Mouse (Mus musculus) cerebellum, postnatal 25 days (tissue): ENCODE measurements around the gene Trib3.

Experiments
- DNase-seq, 2 experiments: peaks; one replicate each; pipeline ENCODE4 v3.0.0; 2021; ENCODE audit warnings: mixed read lengths in 2 of 2

The Trib3 gene

GRCm38 (mm10) chr2:152346776-152347465, 3.1 kb upstream of the Trib3 start:
- DNase-seq = no peak

GRCm38 (mm10) chr2:152345393-152345792, 1.6 kb upstream of the Trib3 start:
- no peak for DNase-seq

GRCm38 (mm10) chr2:152344909-152345308, 1.1 kb upstream of the Trib3 start:
- no peak for DNase-seq

GRCm38 (mm10) chr2:152344361-152344760, 529 bp upstream of the Trib3 start:
- DNase-seq = no peak

- DNase-seq = peak; percentile 73 to 82
Observed at GRCm38 (mm10) chr2:152339631-152340179, 4.1 kb downstream of the Trib3 start.

GRCm38 (mm10) chr2:152338319-152338718, 5.5 kb downstream of the Trib3 start:
- DNase-seq = no peak

GRCm38 (mm10) chr2:152337591-152338212, 6.1 kb downstream of the Trib3 start:
- no peak for DNase-seq

- DNase-seq = peak; percentile 35 to 57
Observed at GRCm38 (mm10) chr2:152336856-152337255, 7.0 kb downstream of the Trib3 start.

GRCm38 (mm10) chr2:152335289-152335820, 8.5 kb downstream of the Trib3 start:
- DNase-seq = no peak

GRCm38 (mm10) chr2:152333345-152334006, 10.4 kb downstream of the Trib3 start:
- DNase-seq = no peak

- peak; percentile 92 to 95 for DNase-seq
Observed at GRCm38 (mm10) chr2:152332101-152332825, 11.6 kb downstream of the Trib3 start, which contains the start of gene Rbck1. Rbck1 (minus strand) TSS chr2:152332653.

GRCm38 (mm10) chr2:152330858-152331423, 12.9 kb downstream of the Trib3 start:
- no peak for DNase-seq

- no peak for DNase-seq
Observed at GRCm38 (mm10) chr2:152327980-152328379, 15.9 kb downstream of the Trib3 start.

GRCm38 (mm10) chr2:152326654-152327053, 17.2 kb downstream of the Trib3 start:
- DNase-seq = no peak

- no peak for DNase-seq
Observed at GRCm38 (mm10) chr2:152326157-152326556, 17.7 kb downstream of the Trib3 start.

GRCm38 (mm10) chr2:152324842-152325241, 19.0 kb downstream of the Trib3 start:
- DNase-seq = no peak

GRCm38 (mm10) chr2:152323971-152324370, 19.9 kb downstream of the Trib3 start:
- DNase-seq = peak; percentile 75 to 83

GRCm38 (mm10) chr2:152322198-152322597, 21.6 kb downstream of the Trib3 start:
- DNase-seq = no peak

GRCm38 (mm10) chr2:152321558-152321957, 22.3 kb downstream of the Trib3 start:
- no peak for DNase-seq

- no peak for DNase-seq
Observed at GRCm38 (mm10) chr2:152317054-152317453, 26.8 kb downstream of the Trib3 start.

GRCm38 (mm10) chr2:152313926-152314325, 29.9 kb downstream of the Trib3 start:
- no peak for DNase-seq

- DNase-seq = peak; percentile 31 to 49
Observed at GRCm38 (mm10) chr2:152312996-152313395, 30.8 kb downstream of the Trib3 start.
